37 mouse cellular contexts compared by ENCODE assay signal in genomic region chr3:69254676-69255075, GRCm38 (mm10). TPM values are rescaled to one million over a fixed set of nuclear protein-coding genes. Genes with fewer than 3 reads are reported as not detected.
A peak's percentile ranks its signal among the peaks of the same experiment; 100 is the strongest.
DNase-seq lines count a peak whose midpoint lies in the region; ATAC-seq and TF ChIP-seq lines count a peak whose summit lies in the region.
"Had no signal": no experiment of that assay in that cellular context is flagged by ENCODE, and none has a peak within 500 bp of the region (broad histone marks: within the 10 kb centered on the region; RNA-seq: fewer than 3 reads in every experiment).

No protein-coding gene starts in this region.

- H3K27me3 ChIP-seq in embryonic facial prominence, embryonic 14.5 days (replicated peaks; ENCODE audit: control insufficient read depth, insufficient read depth, low read length), result no peaks in the 10 kb centered on the region
- no peaks in the 10 kb centered on the region for H3K27me3 ChIP-seq in embryonic facial prominence, embryonic 10.5 days (replicated peaks; ENCODE audit: low read depth, poor library complexity, severe bottlenecking)
- H3K27me3 ChIP-seq in testis, adult 2 months (ENCODE audit: control insufficient read depth, insufficient read depth, low read length), result no peaks in the 10 kb centered on the region
- H3K27me3 ChIP-seq: CH12.LX; embryonic facial prominence, embryonic 13.5 days; heart, embryonic 13.5 days had no signal

- 0 out of 2 replicates have a peak, but pooled peaks have one; percentile 41 for ATAC-seq in embryonic facial prominence, embryonic 14.5 days (ENCODE audit: low read depth)
- ATAC-seq: activated CD4-positive, CD25-positive, alpha-beta regulatory T cell, adult 4 months; forebrain, postnatal 0 days; hindbrain, postnatal 0 days; inflammation-experienced regulatory T-cells, adult 6 months; intestine, embryonic 16.5 days had no signal

- no peak overlapping the region for H3K4me2 ChIP-seq in embryonic facial prominence, embryonic 14.5 days (ENCODE audit: low read depth, low read length)
- H3K4me2 ChIP-seq: embryonic facial prominence, embryonic 13.5 days; heart, embryonic 13.5 days; hindbrain, embryonic 14.5 days had no signal

- DNase-seq in embryonic facial prominence, embryonic 14.5 days (ENCODE audit: low spot score), result peak; percentile 23
- DNase-seq in embryonic facial prominence, embryonic 10.5 days (ENCODE audit: low spot score), result no peak
- peak; percentile 36 for DNase-seq in heart, adult 11 months
- DNase-seq in heart, adult 8-10 months (ENCODE audit: low spot score), result no peak
- DNase-seq in testis, postnatal 14 days (ENCODE audit: low spot score), result no peak
- DNase-seq in brain, embryonic 14.5 days (ENCODE audit: low read depth), result peak; percentile 56
- no peak for DNase-seq in retina, postnatal 1 day
- DNase-seq: adrenal gland, adult 8-10 months; adrenal gland, postnatal 25 days; B cell, adult 2 months; cerebellum, adult 11 months; cerebellum, adult 9-11 months; cerebellum, postnatal 25 days; forebrain, postnatal 0 days; gastrocnemius, adult 2 months; gastrocnemius, postnatal 14 days; heart, adult 18-20 months; heart, postnatal 14 days; heart, postnatal 4 days had no signal

- H3K9ac ChIP-seq in embryonic facial prominence, embryonic 14.5 days (ENCODE audit: low read depth, low read length), result no peak overlapping the region
- H3K9ac ChIP-seq: embryonic facial prominence, embryonic 13.5 days; forebrain, postnatal 0 days; heart, embryonic 13.5 days; hindbrain, embryonic 14.5 days had no signal

- no peak overlapping the region for H3K4me3 ChIP-seq in embryonic facial prominence, embryonic 14.5 days (ENCODE audit: low read depth, low read length)
- no peak overlapping the region for H3K4me3 ChIP-seq in embryonic facial prominence, embryonic 10.5 days
- peak overlapping the region; percentile 75 for H3K4me3 ChIP-seq in testis, adult 2 months (ENCODE audit: control insufficient read depth, low read depth, low read length)
- H3K4me3 ChIP-seq: embryonic facial prominence, embryonic 13.5 days; forebrain, embryonic 10.5 days; gastrocnemius, adult 2 months; heart, embryonic 10.5 days; heart, embryonic 13.5 days had no signal

- no peak overlapping the region for H3K27ac ChIP-seq in embryonic facial prominence, embryonic 14.5 days (replicated peaks; ENCODE audit: low read depth, low read length)
- no peak overlapping the region for H3K27ac ChIP-seq in embryonic facial prominence, embryonic 10.5 days (replicated peaks)
- no peak overlapping the region for H3K27ac ChIP-seq in testis, adult 2 months (ENCODE audit: control insufficient read depth, insufficient read depth, low read depth, low read length)
- H3K27ac ChIP-seq: embryonic facial prominence, embryonic 13.5 days; forebrain, embryonic 10.5 days; gastrocnemius, adult 2 months; heart, embryonic 10.5 days; heart, embryonic 13.5 days; hindbrain, embryonic 14.5 days; hindbrain, postnatal 0 days had no signal

- no peak for TF ChIP-seq POLR2A in testis, adult 2 months (IDR thresholded peaks at IDR 0.05; ENCODE audit: control insufficient read depth, low read depth, low read length)
- TF ChIP-seq POLR2A in brain, embryonic 14.5 days (IDR thresholded peaks at IDR 0.05; ENCODE audit: borderline replicate concordance, extremely low read depth, insufficient read depth, insufficient read length, poor library complexity, severe bottlenecking), result no peak

- no peaks in the 10 kb centered on the region for H3K9me3 ChIP-seq in embryonic facial prominence, embryonic 14.5 days (ENCODE audit: control insufficient read depth, low read length)
- no peaks in the 10 kb centered on the region for H3K9me3 ChIP-seq in embryonic facial prominence, embryonic 10.5 days
- H3K9me3 ChIP-seq: embryonic facial prominence, embryonic 13.5 days; forebrain, embryonic 10.5 days; G1E; heart, embryonic 10.5 days; heart, embryonic 13.5 days had no signal

- no peaks in the 10 kb centered on the region for H3K36me3 ChIP-seq in embryonic facial prominence, embryonic 14.5 days (ENCODE audit: control insufficient read depth, insufficient read depth, low read length)
- no peaks in the 10 kb centered on the region for H3K36me3 ChIP-seq in embryonic facial prominence, embryonic 10.5 days (replicated peaks)
- H3K36me3 ChIP-seq in testis, adult 2 months (ENCODE audit: control insufficient read depth, insufficient read depth, low read length), result no peaks in the 10 kb centered on the region
- H3K36me3 ChIP-seq: embryonic facial prominence, embryonic 13.5 days; forebrain, embryonic 10.5 days; G1E; heart, embryonic 10.5 days; heart, embryonic 13.5 days had no signal

- WGBS in embryonic facial prominence, embryonic 14.5 days, result 64% methylated on average over 7 of the region's 7 CpGs
- WGBS in embryonic facial prominence, embryonic 10.5 days, result 80% methylated on average over 7 of the region's 7 CpGs

- no peak for TF ChIP-seq CTCF in testis, adult 2 months (IDR thresholded peaks at IDR 0.05; ENCODE audit: control insufficient read depth, insufficient read depth, insufficient replicate concordance, low read depth, low read length)
- TF ChIP-seq CTCF in brain, embryonic 14.5 days (IDR thresholded peaks at IDR 0.05; ENCODE audit: borderline replicate concordance, extremely low read depth, insufficient read depth, insufficient read length), result no peak

- no peaks in the 10 kb centered on the region for H3K4me1 ChIP-seq in embryonic facial prominence, embryonic 14.5 days (ENCODE audit: control insufficient read depth, insufficient read depth, low read length)
- H3K4me1 ChIP-seq in embryonic facial prominence, embryonic 10.5 days, result no peaks in the 10 kb centered on the region
- H3K4me1 ChIP-seq in testis, adult 2 months (ENCODE audit: control insufficient read depth, insufficient read depth, low read length), result peaks cover 9% of the 10 kb centered on the region
- H3K4me1 ChIP-seq: embryonic facial prominence, embryonic 13.5 days; heart, embryonic 10.5 days had no signal

RNA-seq across cellular contexts. Expression of gene Arl14, which starts 32.5 kb away (rescaled TPM):
- not detected in 2 replicates for polyA plus RNA-seq in embryonic facial prominence, embryonic 14.5 days (2014; fragmentation: Nextera tagmentation; extraction: Ambion mirVana)
- not detected in 2 replicates for polyA plus RNA-seq in embryonic facial prominence, embryonic 10.5 days (2016; fragmentation: Nextera tagmentation; extraction: Ambion mirVana)
- not detected for total RNA-seq in heart, adult 8-10 months (2022)
- polyA plus RNA-seq in testis, adult 2 months (2012; rRNA removed), result not detected in 2 replicates
- polyA plus RNA-seq in brain, embryonic 14.5 days (2012; rRNA removed), result not detected in 2 replicates
- total RNA-seq: adrenal gland, adult 8-10 months; adrenal gland, postnatal 25 days; CH12.LX; common myeloid progenitor, adult 5-6 weeks; forebrain, postnatal 0 days; G1E; gastrocnemius, adult 2 months; gastrocnemius, postnatal 14 days; gastrocnemius, postnatal 4 days; heart, adult 18-20 months; heart, postnatal 14 days; heart, postnatal 4 days; hindbrain, postnatal 0 days had no signal
- polyA plus RNA-seq: activated CD4-positive, CD25-positive, alpha-beta regulatory T cell, adult 4 months; cerebellum, adult 2 months; embryonic facial prominence, embryonic 13.5 days; forebrain, embryonic 10.5 days; forebrain, postnatal 0 days; frontal cortex, adult 2 months; G1E; heart, embryonic 10.5 days; heart, embryonic 13.5 days; heart, embryonic 16.5 days; hindbrain, embryonic 11.5 days; hindbrain, embryonic 14.5 days; hindbrain, postnatal 0 days; inflammation-experienced regulatory T-cells, adult 6 months had no signal

Comparison
In these comparisons a context has a peak if more than half of its experiments do, and no peak if none do; other contexts are left out.
1. DNase-seq: peak in embryonic facial prominence, embryonic 14.5 days (single experiment), heart, adult 11 months (single experiment) and brain, embryonic 14.5 days (single experiment); none in embryonic facial prominence, embryonic 10.5 days (single experiment), heart, adult 8-10 months (single experiment), testis, postnatal 14 days (single experiment) and retina, postnatal 1 day (single experiment).